Mouse (Mus musculus) ES-E14 (cell line): ENCODE data around the gene Nup54.

Experiments used
- CHD2 ChIP-seq: IDR thresholded peaks from 2 replicates; pipeline ENCODE4 v1.6.1; 2014; ENCODE audit warnings: mild to moderate bottlenecking, low read depth, low read length, inconsistent platforms
- HCFC1 ChIP-seq: IDR thresholded peaks from 2 replicates; pipeline ENCODE4 v1.6.1; 2012; ENCODE audit warnings: low read length, inconsistent platforms, borderline replicate concordance; ENCODE audit not compliant: insufficient read depth
- MAFK ChIP-seq: IDR thresholded peaks from 2 replicates; pipeline ENCODE4 v1.6.1; 2014; ENCODE audit warnings: mild to moderate bottlenecking, low read depth, low read length, inconsistent platforms; ENCODE audit not compliant: insufficient read depth
- ZC3H11A ChIP-seq: IDR thresholded peaks from 2 replicates; pipeline ENCODE4 v1.6.1; 2012; ENCODE audit warnings: low read depth, mild to moderate bottlenecking, inconsistent platforms, low read length, borderline replicate concordance
- ZNF384 ChIP-seq: IDR thresholded peaks from 2 replicates; pipeline ENCODE4 v1.6.1; 2012; ENCODE audit warnings: low read depth, low read length, inconsistent platforms

DNA sequence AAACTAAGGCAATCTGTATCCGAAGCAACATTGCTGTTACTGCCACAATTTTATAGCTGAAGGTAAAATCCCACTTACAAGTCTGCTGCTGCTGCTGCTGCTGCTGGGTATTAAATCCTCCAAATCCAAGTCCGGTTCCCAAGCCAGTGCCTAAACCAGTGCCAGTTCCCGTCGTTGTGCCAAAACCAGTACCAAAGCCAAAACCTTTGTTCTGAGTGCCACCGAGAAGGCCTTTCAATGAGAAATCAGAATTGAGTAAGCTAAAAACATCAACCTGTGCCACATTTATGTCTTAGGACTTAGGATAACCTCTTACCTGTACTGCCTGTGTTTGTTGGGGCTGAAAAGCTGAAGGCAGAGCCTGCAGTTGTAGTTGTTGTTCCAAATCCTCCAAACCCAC, 4.3 kb downstream of the Nup54 start:
- TF ChIP-seq CHD2 (no peak), ZC3H11A (no peak), ZNF384 (no peak), HCFC1 (no peak), MAFK (no peak)
